Mouse (Mus musculus) neural tube, embryonic 12.5 days (tissue): ENCODE data around the gene Tekt5. TPM values are rescaled to one million over a fixed set of nuclear protein-coding genes. Genes with fewer than 3 reads are reported as not detected.

Experiments
- ATAC-seq: fragments of 200-750 bp; cut with Nextera tagmentation; 2 replicates; pipeline ENCODE4 v1.8.0; 2017; ENCODE audit warnings: low read depth, mild to moderate bottlenecking, moderate TSS enrichment, moderate library complexity; ENCODE audit not compliant: low FRiP score
- H3K27ac ChIP-seq: fragments of 300-500 bp; sonication (generic); 2 replicates; pipeline ENCODE4 v1.5.1; 2016
- H3K27me3 ChIP-seq: fragments of 300-500 bp; sonication (generic); replicated peaks from 2 replicates; pipeline ENCODE4 v1.6.1; 2016; ENCODE audit warnings: mild to moderate bottlenecking
- H3K36me3 ChIP-seq: fragments of 300-500 bp; sonication (generic); 2 replicates; pipeline ENCODE4 v1.6.1; 2016; ENCODE audit warnings: mild to moderate bottlenecking
- H3K4me1 ChIP-seq: fragments of 300-500 bp; sonication (generic); 2 replicates; pipeline ENCODE4 v1.6.1; 2016
- H3K4me2 ChIP-seq: fragments of 300-500 bp; sonication (generic); replicated peaks from 2 replicates; pipeline ENCODE4 v1.6.1; 2016; ENCODE audit warnings: mild to moderate bottlenecking
- H3K4me3 ChIP-seq: fragments of 300-500 bp; sonication (generic); 2 replicates; pipeline ENCODE4 v1.5.1; 2016
- H3K9ac ChIP-seq: fragments of 300-500 bp; sonication (generic); 2 replicates; pipeline ENCODE4 v1.6.1; 2016; ENCODE audit warnings: mild to moderate bottlenecking
- H3K9me3 ChIP-seq: fragments of 300-500 bp; sonication (generic); 2 replicates; pipeline ENCODE4 v1.6.1; 2016; ENCODE audit warnings: mild to moderate bottlenecking
- WGBS: fragments of 180-500 bp; shearing (Covaris S2); methylation state at CpG from one replicate; pipeline ENCODE4 v1.1.7; 2016; 5-methylcytosine and 5-hydroxymethylcytosine counted together
- polyA plus RNA-seq: library from polyadenylated mRNA; unstranded; fragments of >200 nt; fragmentation: Nextera tagmentation; extraction: Ambion mirVana; gene quantifications from 2 replicates; pipeline ENCODE4 v1.2.1, GENCODE M21; 2016

The Tekt5 gene
- polyA plus RNA-seq, 1 experiment from 2014 or later = 0.65 TPM

DNA sequence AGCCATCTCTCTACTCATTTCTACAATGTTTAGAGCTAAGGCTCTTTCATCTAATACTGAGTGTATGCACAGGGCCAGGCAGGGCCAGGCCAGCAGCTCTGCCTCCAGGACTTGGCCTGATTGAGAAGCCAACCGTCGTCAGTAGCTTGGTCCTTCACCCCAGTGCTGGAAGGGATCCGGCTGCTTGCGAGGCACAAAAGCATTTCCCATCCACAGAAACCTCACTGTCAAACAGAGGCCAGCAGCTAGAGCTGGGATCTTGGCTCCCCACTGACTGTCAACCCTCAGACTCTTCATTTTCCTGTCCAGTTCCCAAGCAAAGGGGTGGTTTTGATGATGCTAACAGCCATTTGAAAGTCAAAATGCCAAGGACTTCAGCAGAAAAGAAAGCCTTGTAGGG, 22.9 kb downstream of the Tekt5 start:
- no peak for ATAC-seq
- WGBS = 77% methylated on average over 4 of the region's 4 CpGs
- no peaks in the 10 kb centered on the region for H3K27me3 ChIP-seq

DNA sequence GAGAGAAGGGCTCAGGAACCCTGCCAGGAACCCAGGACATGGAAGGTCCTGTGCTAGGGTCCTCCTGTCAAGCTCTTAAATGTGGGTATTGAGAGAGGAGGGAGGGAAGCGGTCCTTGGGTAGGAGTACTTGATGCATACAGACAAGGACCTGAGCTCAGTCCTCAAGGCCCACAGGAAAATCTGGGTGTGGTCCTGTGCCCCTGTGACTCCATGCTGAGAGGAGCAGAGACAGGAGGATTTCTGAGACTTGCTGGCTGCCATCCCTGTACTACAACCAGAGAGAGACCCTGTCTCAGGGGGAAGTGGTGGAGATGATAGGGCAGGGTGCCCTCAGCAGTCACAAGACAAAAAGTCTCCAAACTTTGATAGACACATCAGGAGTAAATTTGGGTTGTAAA, 25.3 kb downstream of the Tekt5 start:
- Histone ChIP-seq H3K4me3 (no peak overlapping the region), H3K27me3 (no peaks in the 10 kb centered on the region), H3K27ac (no peak overlapping the region), H3K9ac (no peak overlapping the region), H3K9me3 (no peaks in the 10 kb centered on the region), H3K4me2 (no peak overlapping the region), H3K36me3 (no peaks in the 10 kb centered on the region), H3K4me1 (peaks cover 13% of the 10 kb centered on the region)
- ATAC-seq = peak; percentile 46
- WGBS = 100% methylated on average over 1 of the region's 1 CpGs

More for the DNA sequence above, 22.9 kb downstream of the Tekt5 start:
- Histone ChIP-seq H3K4me1 (peaks cover 13% of the 10 kb centered on the region), H3K36me3 (no peaks in the 10 kb centered on the region), H3K4me2 (no peak overlapping the region), H3K4me3 (no peak overlapping the region), H3K9me3 (no peaks in the 10 kb centered on the region), H3K27ac (no peak overlapping the region), H3K9ac (no peak overlapping the region)

DNA sequence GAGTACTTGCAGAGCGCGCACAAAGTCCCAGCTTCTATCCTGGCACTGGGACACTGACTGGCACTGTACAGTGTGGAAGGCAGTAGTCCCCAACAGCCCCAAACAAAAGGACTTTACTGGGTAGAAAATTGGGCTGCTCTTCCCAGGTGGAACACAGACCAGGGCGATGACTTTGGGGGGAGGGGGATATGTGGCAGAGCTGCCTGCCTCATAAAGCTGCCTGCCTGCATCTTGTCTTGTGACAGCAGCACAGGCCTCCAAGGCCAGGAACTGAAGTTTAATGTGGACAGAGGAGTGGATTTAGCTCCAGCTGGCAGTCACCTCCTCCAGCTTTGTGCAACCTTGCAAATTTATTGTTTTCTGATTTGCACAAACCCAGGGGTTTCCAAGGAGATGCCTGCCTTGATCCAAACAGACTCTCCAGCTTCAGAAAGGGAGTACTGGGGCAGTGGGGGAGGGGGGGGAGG, 25.8 kb downstream of the Tekt5 start:
- WGBS = 60% methylated on average over 3 of the region's 3 CpGs
- no peak overlapping the region for H3K27ac ChIP-seq
- ATAC-seq = peak; percentile 74
- no peaks in the 10 kb centered on the region for H3K36me3 ChIP-seq
- peaks cover 13% of the 10 kb centered on the region for H3K4me1 ChIP-seq
- H3K27me3 ChIP-seq = no peaks in the 10 kb centered on the region
- H3K9ac ChIP-seq = no peak overlapping the region
- H3K4me2 ChIP-seq = no peak overlapping the region
- no peak overlapping the region for H3K4me3 ChIP-seq
- H3K9me3 ChIP-seq = no peaks in the 10 kb centered on the region

GRCm38 (mm10) chr16:10366240-10367217, 28.8 kb downstream of the Tekt5 start:
- H3K4me3 ChIP-seq = no peak overlapping the region
- no peaks in the 10 kb centered on the region for H3K27me3 ChIP-seq
- no peak overlapping the region for H3K4me2 ChIP-seq
- peak; percentile 37; the same call in 1 of the 2 replicates for ATAC-seq
- no peak overlapping the region for H3K27ac ChIP-seq
- no peaks in the 10 kb centered on the region for H3K9me3 ChIP-seq
- H3K4me1 ChIP-seq = peaks cover 13% of the 10 kb centered on the region
- H3K9ac ChIP-seq = no peak overlapping the region
- no peaks in the 10 kb centered on the region for H3K36me3 ChIP-seq
- 82% methylated on average over 14 of the region's 14 CpGs for WGBS

DNA sequence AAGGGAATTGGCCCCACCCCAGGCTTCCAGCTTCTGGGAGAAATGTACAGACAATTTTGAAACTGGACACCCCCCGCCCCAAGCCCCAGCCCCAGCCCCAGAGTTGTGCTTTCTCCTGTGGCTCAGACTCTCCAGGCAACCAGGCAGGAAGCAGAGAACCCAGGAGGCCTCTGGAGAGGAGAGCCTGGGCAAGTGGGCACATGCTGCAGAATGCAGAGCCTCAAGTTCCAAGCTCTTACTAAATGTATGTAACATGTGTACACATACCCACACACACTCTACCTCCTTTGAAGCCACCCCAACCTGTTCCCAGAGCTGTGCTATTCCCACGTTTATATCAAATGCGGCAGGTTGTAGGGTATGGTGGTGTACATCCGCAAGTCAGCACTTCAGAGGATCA, 29.5 kb downstream of the Tekt5 start:
- H3K9ac ChIP-seq = no peak overlapping the region
- H3K4me2 ChIP-seq = no peak overlapping the region
- no peak overlapping the region for H3K27ac ChIP-seq
- 84% methylated on average over 4 of the region's 4 CpGs for WGBS
- H3K9me3 ChIP-seq = no peaks in the 10 kb centered on the region
- no peak overlapping the region for H3K4me3 ChIP-seq
- no peaks in the 10 kb centered on the region for H3K27me3 ChIP-seq
- no peak for ATAC-seq
- no peaks in the 10 kb centered on the region for H3K36me3 ChIP-seq
- peaks cover 13% of the 10 kb centered on the region for H3K4me1 ChIP-seq

- WGBS = 67% methylated on average over 1 of the region's 1 CpGs
Observed at GRCm38 (mm10) chr16:10363061-10363460, 32.2 kb downstream of the Tekt5 start.

DNA sequence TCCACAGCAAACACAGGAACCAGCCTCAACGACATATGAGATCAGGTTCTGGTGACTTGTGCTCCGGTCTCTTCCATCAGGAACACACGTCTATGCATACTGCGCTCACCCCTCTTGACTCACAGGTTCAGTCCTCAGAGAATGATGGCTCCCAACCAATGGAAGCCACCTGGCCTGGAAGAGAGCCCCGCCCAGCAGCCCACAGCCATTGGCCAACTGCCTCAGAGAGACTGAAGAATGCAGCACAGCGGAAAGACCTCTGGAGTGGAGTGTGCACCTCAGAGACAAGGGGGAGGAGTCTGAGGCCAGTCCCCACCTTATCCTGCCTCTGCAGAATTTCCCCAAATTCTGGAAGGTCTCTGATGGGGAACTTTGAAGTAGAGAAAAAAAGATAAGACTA, 36.0 kb downstream of the Tekt5 start:
- H3K9ac ChIP-seq = no peak overlapping the region
- H3K36me3 ChIP-seq = no peaks in the 10 kb centered on the region
- H3K4me2 ChIP-seq = no peak overlapping the region
- H3K9me3 ChIP-seq = no peaks in the 10 kb centered on the region
- peaks cover 5% of the 10 kb centered on the region; the same call in 1 of the 2 replicates for H3K4me1 ChIP-seq
- H3K27me3 ChIP-seq = no peaks in the 10 kb centered on the region
- no peak overlapping the region for H3K27ac ChIP-seq
- H3K4me3 ChIP-seq = no peak overlapping the region
- 90% methylated on average over 6 of the region's 6 CpGs for WGBS
- ATAC-seq = no peak

More at GRCm38 (mm10) chr16:10363061-10363460, 32.2 kb downstream of the Tekt5 start:
- no peak overlapping the region for H3K9ac ChIP-seq
- no peak overlapping the region for H3K27ac ChIP-seq
- H3K9me3 ChIP-seq = no peaks in the 10 kb centered on the region
- ATAC-seq = no peak
- no peaks in the 10 kb centered on the region for H3K36me3 ChIP-seq
- no peaks in the 10 kb centered on the region for H3K27me3 ChIP-seq
- H3K4me2 ChIP-seq = no peak overlapping the region
- no peak overlapping the region for H3K4me3 ChIP-seq
- H3K4me1 ChIP-seq = peaks cover 3% of the 10 kb centered on the region; the same call in 1 of the 2 replicates

- ATAC-seq = peak; percentile 92
- H3K4me2 ChIP-seq = peak overlapping the region; percentile 57
- 15% methylated on average over 30 of the region's 30 CpGs for WGBS
- no peaks in the 10 kb centered on the region for H3K36me3 ChIP-seq
- H3K27me3 ChIP-seq = no peaks in the 10 kb centered on the region
- no peaks in the 10 kb centered on the region for H3K9me3 ChIP-seq
- peaks cover 5% of the 10 kb centered on the region; the same call in 1 of the 2 replicates for H3K4me1 ChIP-seq
- H3K9ac ChIP-seq = no peak overlapping the region
- no peak overlapping the region for H3K27ac ChIP-seq
- H3K4me3 ChIP-seq = peak overlapping the region; percentile 18; the same call in 1 of the 2 replicates
Observed at GRCm38 (mm10) chr16:10358010-10358934, 37.0 kb downstream of the Tekt5 start.

GRCm38 (mm10) chr16:10355004-10355403, 40.3 kb downstream of the Tekt5 start:
- H3K27ac ChIP-seq = no peak overlapping the region
- H3K36me3 ChIP-seq = no peaks in the 10 kb centered on the region
- no peaks in the 10 kb centered on the region for H3K9me3 ChIP-seq
- H3K4me3 ChIP-seq = no peak overlapping the region
- ATAC-seq = no peak
- no peaks in the 10 kb centered on the region for H3K27me3 ChIP-seq
- peaks cover 5% of the 10 kb centered on the region; the same call in 1 of the 2 replicates for H3K4me1 ChIP-seq
- H3K9ac ChIP-seq = no peak overlapping the region
- no peak overlapping the region for H3K4me2 ChIP-seq

DNA sequence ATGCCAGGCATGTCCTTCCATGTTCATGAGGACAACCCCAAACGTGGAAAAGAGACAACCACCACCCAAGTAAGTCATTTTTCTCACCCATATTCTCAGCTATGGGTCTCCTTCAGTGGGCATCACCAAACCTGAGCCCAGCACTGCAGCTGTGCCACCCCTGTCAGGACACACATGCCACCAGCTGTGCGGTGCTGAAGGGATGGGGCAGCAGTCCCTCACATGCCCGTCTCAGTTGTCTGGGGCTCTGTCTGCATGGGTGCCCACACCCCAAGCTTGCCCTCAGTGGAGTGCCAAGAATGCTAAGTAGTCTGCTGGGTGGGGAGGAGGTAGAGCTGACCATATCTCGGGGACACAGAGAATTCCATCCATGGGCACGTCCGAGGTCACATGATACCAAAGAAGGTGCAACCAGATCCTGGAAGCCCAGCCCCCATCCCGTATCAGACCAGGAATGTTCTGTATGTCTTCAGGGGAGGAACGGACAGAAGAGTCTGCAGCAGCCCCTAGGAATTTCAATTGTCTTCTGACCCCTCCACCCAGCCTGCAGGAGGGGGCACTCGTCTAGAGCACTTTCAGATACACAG, 44.1 kb downstream of the Tekt5 start:
- Histone ChIP-seq H3K4me1 (no peaks in the 10 kb centered on the region), H3K27ac (no peak overlapping the region), H3K36me3 (no peaks in the 10 kb centered on the region), H3K9ac (no peak overlapping the region), H3K4me3 (no peak overlapping the region), H3K4me2 (no peak overlapping the region), H3K9me3 (no peaks in the 10 kb centered on the region), H3K27me3 (0 out of 2 replicates have a peak, but pooled peaks cover 3% of the 10 kb centered on the region)
- WGBS = 71% methylated on average over 9 of the region's 9 CpGs
- no peak for ATAC-seq

GRCm38 (mm10) chr16:10349876-10350275, 45.4 kb downstream of the Tekt5 start:
- H3K27ac ChIP-seq = no peak overlapping the region
- no peaks in the 10 kb centered on the region for H3K9me3 ChIP-seq
- no peak overlapping the region for H3K9ac ChIP-seq
- no peak overlapping the region for H3K4me3 ChIP-seq
- WGBS = 82% methylated on average over 10 of the region's 10 CpGs
- H3K4me2 ChIP-seq = no peak overlapping the region
- H3K4me1 ChIP-seq = no peaks in the 10 kb centered on the region
- no peaks in the 10 kb centered on the region for H3K36me3 ChIP-seq
- H3K27me3 ChIP-seq = 0 out of 2 replicates have a peak, but pooled peaks cover 3% of the 10 kb centered on the region
- no peak for ATAC-seq
